Mouse (Mus musculus) hindbrain, embryonic 11.5 days (tissue): ENCODE results near the gene Rnf167. TPM values are rescaled to one million over a fixed set of nuclear protein-coding genes. Genes with fewer than 3 reads are reported as not detected.

Source experiments
- ATAC-seq: fragments of 200-750 bp; cut with Nextera tagmentation; 2 replicates; pipeline ENCODE4 v1.8.0; 2017; ENCODE audit warnings: mild to moderate bottlenecking, moderate TSS enrichment, moderate library complexity; ENCODE audit not compliant: low FRiP score
- DNase-seq: peaks from one replicate; pipeline ENCODE4 v3.0.0-alpha.2; 2015; ENCODE audit warnings: low spot score
- H3K27ac ChIP-seq: fragments of 300-500 bp; sonication (generic); 2 replicates; pipeline ENCODE4 v1.5.1; 2014; ENCODE audit warnings: mild to moderate bottlenecking, low read depth, low read length
- H3K27me3 ChIP-seq: fragments of 300-500 bp; sonication (generic); 2 replicates; pipeline ENCODE4 v1.6.1; 2014; ENCODE audit warnings: mild to moderate bottlenecking, low read length, moderate library complexity, mixed read lengths; ENCODE audit not compliant: control insufficient read depth, insufficient read depth
- H3K36me3 ChIP-seq: fragments of 300-500 bp; sonication (generic); 2 replicates; pipeline ENCODE4 v1.6.1; 2014; ENCODE audit warnings: mild to moderate bottlenecking, low read length, moderate library complexity, mixed read lengths; ENCODE audit not compliant: control insufficient read depth, insufficient read depth
- H3K4me1 ChIP-seq: fragments of 300-500 bp; sonication (generic); replicated peaks from 2 replicates; pipeline ENCODE4 v1.6.1; 2014; ENCODE audit warnings: low read length, mixed read lengths; ENCODE audit not compliant: control insufficient read depth, insufficient read depth
- H3K4me2 ChIP-seq: fragments of 300-500 bp; sonication (generic); replicated peaks from 2 replicates; pipeline ENCODE4 v1.6.1; 2014; ENCODE audit warnings: mild to moderate bottlenecking, low read depth, low read length
- H3K4me3 ChIP-seq: fragments of 300-500 bp; sonication (generic); 2 replicates; pipeline ENCODE4 v1.5.1; 2014; ENCODE audit warnings: low read depth, low read length
- H3K9ac ChIP-seq: fragments of 300-500 bp; sonication (generic); 2 replicates; pipeline ENCODE4 v1.6.1; 2014; ENCODE audit warnings: low read depth, low read length
- H3K9me3 ChIP-seq: fragments of 300-500 bp; sonication (generic); 2 replicates; pipeline ENCODE4 v1.6.1; 2016; ENCODE audit warnings: low read length; ENCODE audit not compliant: control insufficient read depth
- WGBS: fragments of 180-500 bp; shearing (Covaris S2); extraction: QIAGEN DNeasy Blood & Tissue Kit; methylation state at CpG from one replicate; pipeline ENCODE4 v1.1.7; 2014; 5-methylcytosine and 5-hydroxymethylcytosine counted together
- polyA plus RNA-seq: library from polyadenylated mRNA; unstranded; fragments of >200 nt; fragmentation: Nextera tagmentation; extraction: Ambion mirVana; gene quantifications from 2 replicates; pipeline ENCODE4 v1.2.1, GENCODE M21; 2014

Gene Rnf167
- polyA plus RNA-seq, 1 experiment from 2014 or later = 94.3 TPM

GRCm38 (mm10) chr11:70651391-70651790 is 4.4 kb downstream of the Rnf167 start:
- DNase-seq (no peak), ATAC-seq (no peak)
- WGBS = 77% methylated on average over 2 of the region's 2 CpGs
- H3K27ac ChIP-seq = no peak overlapping the region
- H3K4me3 ChIP-seq = no peak overlapping the region
- H3K36me3 ChIP-seq = 0 out of 2 replicates have a peak, but pooled peaks cover 7% of the 10 kb centered on the region
- H3K4me2 ChIP-seq = no peak overlapping the region
- no peaks in the 10 kb centered on the region for H3K9me3 ChIP-seq
- H3K9ac ChIP-seq = no peak overlapping the region
- peaks cover 12% of the 10 kb centered on the region for H3K4me1 ChIP-seq
- H3K27me3 ChIP-seq = no peaks in the 10 kb centered on the region

- Histone ChIP-seq H3K36me3 (0 out of 2 replicates have a peak, but pooled peaks cover 7% of the 10 kb centered on the region), H3K27ac (no peak overlapping the region), H3K9me3 (no peaks in the 10 kb centered on the region), H3K4me2 (peak overlapping the region; percentile 84), H3K4me1 (peaks cover 17% of the 10 kb centered on the region), H3K4me3 (peak overlapping the region; percentile 99), H3K27me3 (no peaks in the 10 kb centered on the region), H3K9ac (no peak overlapping the region)
- 68% methylated on average over 12 of the region's 12 CpGs for WGBS
- DNase-seq (peak; percentile 31), ATAC-seq (no peak)
These were observed 5.2 kb downstream of the Rnf167 start for GRCm38 (mm10) chr11:70652029-70652883.

- ATAC-seq = no peak
- Histone ChIP-seq H3K4me1 (peaks cover 17% of the 10 kb centered on the region), H3K4me3 (peak overlapping the region; percentile 99), H3K27ac (no peak overlapping the region), H3K4me2 (peak overlapping the region; percentile 84), H3K9me3 (no peaks in the 10 kb centered on the region), H3K9ac (peak overlapping the region; percentile 97), H3K27me3 (no peaks in the 10 kb centered on the region), H3K36me3 (0 out of 2 replicates have a peak, but pooled peaks cover 7% of the 10 kb centered on the region)
- no peak for DNase-seq
- 63% methylated on average over 6 of the region's 6 CpGs for WGBS
These were observed 5.9 kb downstream of the Rnf167 start for GRCm38 (mm10) chr11:70652884-70653344.

- 0 out of 2 replicates have a peak, but pooled peaks cover 7% of the 10 kb centered on the region for H3K36me3 ChIP-seq
- peaks cover 13% of the 10 kb centered on the region; the same call in 1 of the 2 replicates for H3K4me1 ChIP-seq
- H3K4me2 ChIP-seq = peak overlapping the region; percentile 84
- under 1% methylated on average over 57 of the region's 63 CpGs for WGBS
- peak; percentile 82 for DNase-seq
- H3K27me3 ChIP-seq = no peaks in the 10 kb centered on the region
- H3K4me3 ChIP-seq = peak overlapping the region; percentile 99
- ATAC-seq = peak; percentile 65
- H3K9ac ChIP-seq = peak overlapping the region; percentile 97
- no peaks in the 10 kb centered on the region for H3K9me3 ChIP-seq
- peak overlapping the region; percentile 96 for H3K27ac ChIP-seq
These were observed 6.5 kb downstream of the Rnf167 start for GRCm38 (mm10) chr11:70653345-70654197.

- H3K4me1 ChIP-seq = 0 out of 2 replicates have a peak, but pooled peaks cover 12% of the 10 kb centered on the region
- no peaks in the 10 kb centered on the region for H3K27me3 ChIP-seq
- WGBS = under 1% methylated on average over 54 of the region's 61 CpGs
- peak within 1 kb of the TSS; percentile 97 for H3K9ac ChIP-seq
- no peaks in the 10 kb centered on the region for H3K9me3 ChIP-seq
- peak within 1 kb of the TSS; percentile 84 for H3K4me2 ChIP-seq
- H3K36me3 ChIP-seq = 0 out of 2 replicates have a peak, but pooled peaks cover 5% of the 10 kb centered on the region
- peak within 1 kb of the TSS; percentile 96 for H3K27ac ChIP-seq
- DNase-seq (peak; percentile 82), ATAC-seq (peak; percentile 46)
- H3K4me3 ChIP-seq = peak within 1 kb of the TSS; percentile 99
These were observed 7.3 kb downstream of the Rnf167 start, which contains the start of gene Pfn1 for GRCm38 (mm10) chr11:70654198-70654922. TSS of gene Pfn1 (minus strand) at chr11:70654644.

GRCm38 (mm10) chr11:70654923-70655570 is 8.0 kb downstream of the Rnf167 start:
- H3K4me3 ChIP-seq = peak overlapping the region; percentile 99
- H3K27ac ChIP-seq = peak overlapping the region; percentile 96
- 0 out of 2 replicates have a peak, but pooled peaks cover 12% of the 10 kb centered on the region for H3K4me1 ChIP-seq
- no peaks in the 10 kb centered on the region for H3K27me3 ChIP-seq
- peak overlapping the region; percentile 97 for H3K9ac ChIP-seq
- H3K36me3 ChIP-seq = 0 out of 2 replicates have a peak, but pooled peaks cover 4% of the 10 kb centered on the region
- peak; percentile 88 for DNase-seq
- WGBS = under 1% methylated on average over 45 of the region's 48 CpGs
- H3K4me2 ChIP-seq = peak overlapping the region; percentile 84
- H3K9me3 ChIP-seq = no peaks in the 10 kb centered on the region
- ATAC-seq = peak; percentile 50

- DNase-seq = peak; percentile 74
- Histone ChIP-seq H3K4me2 (peak overlapping the region; percentile 84), H3K36me3 (no peaks in the 10 kb centered on the region; the same call in 1 of the 2 replicates), H3K9ac (peak overlapping the region; percentile 97), H3K9me3 (no peaks in the 10 kb centered on the region), H3K4me1 (0 out of 2 replicates have a peak, but pooled peaks cover 12% of the 10 kb centered on the region), H3K27ac (peak overlapping the region; percentile 96), H3K4me3 (peak overlapping the region; percentile 99), H3K27me3 (no peaks in the 10 kb centered on the region)
- peak; percentile 52 for ATAC-seq
- WGBS = under 1% methylated on average over 59 of the region's 61 CpGs
These were observed 8.8 kb downstream of the Rnf167 start for GRCm38 (mm10) chr11:70655571-70656455.
